In the genomic region with DNA sequence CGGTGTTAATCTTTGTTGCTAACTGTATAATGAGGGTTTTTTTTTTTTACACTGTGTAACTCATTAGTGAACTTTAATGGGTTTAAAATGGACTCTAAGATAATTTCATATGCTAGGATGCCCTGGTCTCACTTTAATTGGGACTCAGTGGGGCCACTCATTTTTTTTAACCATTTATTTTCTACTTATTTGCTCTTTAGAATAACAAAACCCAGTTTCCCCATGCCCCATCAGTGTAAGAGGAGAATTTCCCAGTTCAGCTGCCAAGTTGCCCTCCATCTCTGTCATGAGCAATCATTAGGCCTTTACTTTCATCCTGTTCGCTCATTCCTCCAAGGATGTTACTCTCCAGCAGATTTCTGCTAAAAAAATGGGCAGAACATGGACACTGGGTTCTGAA, we compare ENCODE assay signal across 19 mouse cellular contexts.
"Had no signal": no experiment of that assay in that cellular context is flagged by ENCODE, and none has a peak within 500 bp of the region (broad histone marks: within the 10 kb centered on the region; RNA-seq: fewer than 3 reads in every experiment).

No protein-coding gene starts in this region.

- H3K9ac ChIP-seq: liver, embryonic 15.5 days; liver, postnatal 0 days; lung, embryonic 14.5 days; midbrain, embryonic 12.5 days; neural tube, embryonic 13.5 days; neural tube, embryonic 15.5 days had no signal

- H3K27me3 ChIP-seq: liver, embryonic 15.5 days; midbrain, embryonic 12.5 days; neural tube, embryonic 13.5 days; neural tube, embryonic 15.5 days had no signal

- H3K4me2 ChIP-seq: liver, embryonic 15.5 days; lung, embryonic 14.5 days; midbrain, embryonic 12.5 days; neural tube, embryonic 13.5 days; neural tube, embryonic 15.5 days had no signal

- H3K9me3 ChIP-seq: liver, embryonic 15.5 days; midbrain, embryonic 10.5 days; midbrain, embryonic 12.5 days; neural tube, embryonic 13.5 days; neural tube, embryonic 15.5 days had no signal

- H3K27ac ChIP-seq: liver, embryonic 15.5 days; midbrain, embryonic 10.5 days; midbrain, embryonic 12.5 days; neural tube, embryonic 13.5 days; neural tube, embryonic 15.5 days had no signal

- H3K36me3 ChIP-seq: liver, embryonic 15.5 days; midbrain, embryonic 10.5 days; midbrain, embryonic 12.5 days had no signal

- H3K4me3 ChIP-seq: liver, embryonic 15.5 days; midbrain, embryonic 10.5 days; midbrain, embryonic 12.5 days; myocyte; neural tube, embryonic 13.5 days; neural tube, embryonic 15.5 days had no signal

- DNase-seq: liver, postnatal 0 days; lung, embryonic 14.5 days; lung, postnatal 10 days; lung, postnatal 4 days; midbrain, embryonic 14.5 days; right cerebral cortex, adult 18-20 months; right cerebral cortex, postnatal 25 days; right cerebral cortex, postnatal 4 days; spleen, adult 18-20 months; thymus, adult 18-20 months; thymus, postnatal 14 days; thymus, postnatal 36 days had no signal

- ATAC-seq: liver, postnatal 0 days; midbrain, embryonic 16.5 days had no signal

- H3K4me1 ChIP-seq: liver, embryonic 15.5 days; midbrain, embryonic 10.5 days; midbrain, embryonic 12.5 days; neural tube, embryonic 13.5 days; neural tube, embryonic 15.5 days had no signal
